Mouse (Mus musculus): Measurements from ENCODE around the gene Actl6b. TPM values are rescaled to one million over a fixed set of nuclear protein-coding genes. Genes with fewer than 3 reads are reported as not detected.

Gene Actl6b
- polyA plus RNA-seq (2012; rRNA removed): 0.08 TPM in 1 of 2 replicates, not detected in the other

DNA sequence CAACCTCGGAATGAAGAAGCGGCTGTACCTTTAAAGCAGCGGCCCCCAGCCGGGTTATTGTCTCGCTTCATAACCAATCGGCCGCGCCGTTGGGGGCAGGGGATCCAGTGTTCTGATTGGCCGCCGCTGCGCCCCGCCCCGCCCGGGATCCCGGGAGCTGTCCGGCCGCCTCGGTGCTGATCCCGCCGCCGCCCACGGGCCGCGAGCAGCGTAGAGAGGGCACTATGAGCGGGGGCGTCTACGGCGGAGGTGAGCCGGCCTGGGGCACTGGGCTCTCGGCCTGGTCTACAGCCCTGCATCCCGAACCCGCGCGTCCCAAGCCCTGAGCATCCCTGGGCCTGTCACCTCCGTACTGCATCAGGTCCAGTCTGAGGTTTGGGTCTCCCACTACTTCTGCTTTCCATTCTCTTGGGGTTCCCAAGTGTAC lies at the start of gene Actl6b:
Actl6b (plus strand) TSS at position 107 of the 427 bp plus-strand sequence.

DNA sequence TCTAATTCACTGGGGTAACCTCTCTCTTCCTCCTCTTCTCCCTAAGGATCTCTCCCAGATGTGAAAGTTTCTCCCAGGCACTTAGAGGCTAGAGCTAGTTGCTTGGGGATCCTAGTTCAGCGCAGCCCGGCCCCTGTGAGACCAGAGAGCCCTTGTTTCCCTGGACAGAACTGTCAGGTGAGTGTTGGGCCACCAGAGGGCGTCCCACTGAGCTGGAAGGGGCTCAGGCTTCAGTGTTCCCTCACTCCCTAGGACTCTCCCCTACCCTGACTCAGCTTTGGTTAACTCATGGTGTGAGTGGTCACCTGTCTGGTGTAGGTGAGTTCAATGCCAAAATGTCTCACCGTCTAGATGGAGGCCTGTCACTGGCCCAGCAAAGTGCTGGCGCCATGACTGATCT lies 34.9 kb upstream of the Actl6b start, which contains the start of gene Gigyf1:
Gigyf1 (plus strand) TSS at position 113 of the 400 bp plus-strand sequence.

DNA sequence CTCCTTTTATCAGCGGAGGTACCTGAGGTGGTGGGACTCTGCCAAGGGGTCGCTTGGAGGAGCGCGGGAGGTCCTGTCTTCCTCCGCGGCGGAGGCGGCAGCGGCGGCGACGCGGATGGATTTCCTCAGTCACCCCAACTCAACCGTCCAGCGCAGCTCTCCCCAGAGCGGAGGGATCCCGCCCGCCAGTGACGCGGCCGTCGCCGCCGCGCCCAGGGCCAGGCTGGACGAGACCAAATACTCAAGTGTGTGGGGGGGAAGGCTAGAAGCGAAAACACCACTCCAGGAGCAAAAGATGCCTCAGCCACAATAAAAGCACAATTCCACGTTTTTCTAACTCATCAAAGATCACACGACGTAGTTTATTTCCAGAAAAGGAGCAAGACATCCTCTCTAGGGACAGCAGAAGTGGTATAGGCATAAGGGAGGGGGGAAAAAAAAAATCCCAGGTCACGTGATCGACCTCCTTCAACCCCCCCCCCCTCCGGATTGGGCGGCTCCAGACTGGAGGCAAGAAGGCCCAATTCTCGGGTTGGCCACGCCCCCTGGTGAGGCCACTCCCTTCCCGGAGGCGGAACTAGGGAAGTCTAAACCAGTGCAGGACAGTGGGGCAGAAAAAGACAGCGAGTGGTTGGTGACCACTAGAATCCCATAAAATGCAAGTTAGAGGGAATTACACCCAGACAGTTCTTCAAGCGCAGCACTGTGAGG lies 20.0 kb upstream of the Actl6b start, which contains the start of the genes Epo and Gnb2:
Epo (minus strand) TSS at position 126 of the 711 bp plus-strand sequence.
Gnb2 (minus strand) TSS at position 394 of the 711 bp plus-strand sequence.

DNA sequence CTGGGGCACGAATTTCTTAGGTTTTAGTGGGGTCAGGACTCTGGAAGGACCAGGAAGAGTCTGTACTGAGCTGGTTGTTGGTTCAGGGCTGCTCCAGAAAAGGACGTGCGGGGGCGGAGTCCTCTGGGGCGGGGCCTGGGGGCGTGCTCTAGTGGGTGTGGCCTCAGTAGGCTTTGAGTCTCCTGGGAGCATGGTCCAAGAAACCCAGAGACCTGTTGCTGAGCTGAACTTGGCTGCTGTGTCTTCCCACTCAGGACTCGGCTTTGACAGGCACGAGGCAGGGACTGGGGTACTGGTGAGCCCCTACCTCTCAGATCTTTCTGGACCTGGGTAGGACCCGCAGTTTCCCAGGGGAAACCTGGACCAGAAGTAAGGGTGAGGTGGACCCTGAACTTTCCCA lies 16.3 kb downstream of the Actl6b start, which contains the start of gene Tfr2:
Tfr2 (plus strand) TSS at position 176 of the 400 bp plus-strand sequence.

DNA sequence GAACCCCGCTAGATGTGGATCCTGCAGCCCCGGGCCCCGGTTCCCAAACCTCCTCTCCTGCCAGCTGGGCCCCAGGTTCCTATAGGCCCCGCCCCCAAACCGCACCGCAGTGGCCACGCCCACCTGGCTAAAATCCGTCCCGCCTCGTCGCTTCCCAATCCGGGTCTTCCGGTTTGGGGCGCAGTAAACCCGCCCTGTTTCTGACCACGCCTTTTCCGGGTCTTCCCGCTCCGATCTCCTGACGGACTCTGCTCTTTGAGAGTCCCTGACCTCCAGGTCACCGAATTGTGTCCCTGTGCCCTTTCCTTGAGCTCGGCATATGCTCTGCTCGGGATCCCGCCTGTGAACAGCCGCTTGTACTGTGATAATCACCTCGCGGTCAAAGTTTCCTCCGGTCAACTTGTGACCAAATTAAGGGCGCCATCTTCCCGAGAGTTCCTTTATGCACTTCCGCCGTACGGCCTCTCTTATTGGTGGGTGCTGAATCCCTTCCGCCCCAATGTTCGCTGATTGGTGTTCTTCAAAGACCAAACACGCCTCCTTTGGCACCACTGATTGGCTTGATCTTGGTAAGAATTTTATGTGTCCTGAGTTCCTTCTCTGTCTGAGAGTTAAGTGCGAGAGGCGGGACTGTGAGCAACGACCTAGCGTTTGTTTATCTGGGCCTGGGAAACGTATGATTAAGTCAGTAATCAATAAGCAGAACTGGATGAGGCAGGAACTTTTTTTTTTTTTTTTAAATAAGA lies 47.5 kb downstream of the Actl6b start, which contains the start of gene Mospd3:
Mospd3 (minus strand) TSS at position 440 of the 746 bp plus-strand sequence.

DNA sequence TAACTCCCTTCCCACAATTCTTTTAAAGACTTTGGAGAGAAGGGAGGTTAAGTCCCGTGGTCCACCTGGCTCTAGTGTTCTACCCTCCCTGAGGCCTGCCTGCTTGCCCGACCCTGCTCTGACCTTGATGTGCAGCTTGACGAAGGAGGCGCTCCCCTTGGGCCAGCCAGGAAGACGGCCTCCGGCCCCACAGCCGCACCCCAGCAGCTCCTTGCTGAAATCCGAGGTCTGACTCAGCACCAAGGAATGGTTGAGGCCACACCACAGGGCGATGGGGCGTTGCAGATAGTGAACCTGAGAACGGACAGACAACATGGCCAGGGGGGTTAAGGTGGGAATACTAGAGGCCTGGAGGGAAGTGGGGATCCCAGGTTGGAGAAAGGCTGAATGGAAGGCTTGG lies 60.2 kb downstream of the Actl6b start, which contains the start of gene Pcolce:
Pcolce (minus strand) TSS at position 235 of the 400 bp plus-strand sequence.

Other genes with a start within 250 kb of the Actl6b start
- 163 and 171 TPM in 2 replicates for gene Srrt, start 245.8 kb upstream of the Actl6b start, polyA plus RNA-seq (2012; rRNA removed)
- gene Trip6, start 239.1 kb upstream of the Actl6b start, polyA plus RNA-seq (2012; rRNA removed): 99.6 and 100.0 TPM in 2 replicates
- 33.8 and 36.0 TPM in 2 replicates for gene Slc12a9, start 219.9 kb upstream of the Actl6b start, polyA plus RNA-seq (2012; rRNA removed)
- gene Ephb4, start 203.4 kb upstream of the Actl6b start, polyA plus RNA-seq (2012; rRNA removed): 77.9 and 78.8 TPM in 2 replicates
- 0.28 and 0.45 TPM in 2 replicates for gene Zan, start 76.5 kb upstream of the Actl6b start, polyA plus RNA-seq (2012; rRNA removed)
- gene Pop7, start 51.0 kb upstream of the Actl6b start, polyA plus RNA-seq (2012; rRNA removed): 50.2 and 64.6 TPM in 2 replicates
- 49.3 and 49.4 TPM in 2 replicates for gene Gigyf1, start 35.0 kb upstream of the Actl6b start, polyA plus RNA-seq (2012; rRNA removed)
- 0.60 TPM in 1 of 2 replicates, not detected in the other for gene Epo, start 20.3 kb upstream of the Actl6b start, polyA plus RNA-seq (2012; rRNA removed)
- gene Gnb2, start 20.0 kb upstream of the Actl6b start, polyA plus RNA-seq (2012; rRNA removed): 1,508 and 1,755 TPM in 2 replicates
- 1.9 TPM in 2 replicates for gene Tfr2, start 16.3 kb downstream of the Actl6b start, polyA plus RNA-seq (2012; rRNA removed)
- 134 and 156 TPM in 2 replicates for gene Mospd3, start 47.5 kb downstream of the Actl6b start, polyA plus RNA-seq (2012; rRNA removed)
- 434 and 514 TPM in 2 replicates for gene Pcolce, start 60.3 kb downstream of the Actl6b start, polyA plus RNA-seq (2012; rRNA removed)
- 0.93 and 0.97 TPM in 2 replicates for gene Fbxo24, start 75.5 kb downstream of the Actl6b start, polyA plus RNA-seq (2012; rRNA removed)
- gene Lrch4, start 75.6 kb downstream of the Actl6b start, polyA plus RNA-seq (2012; rRNA removed): 47.7 and 50.0 TPM in 2 replicates
- 33.5 and 36.4 TPM in 2 replicates for gene Gm20605, start 75.7 kb downstream of the Actl6b start, polyA plus RNA-seq (2012; rRNA removed)
- 94.8 and 112 TPM in 2 replicates for gene Sap25, start 87.8 kb downstream of the Actl6b start, polyA plus RNA-seq (2012; rRNA removed)
- gene Irs3, start 92.2 kb downstream of the Actl6b start, polyA plus RNA-seq (2012; rRNA removed): 7.2 and 7.5 TPM in 2 replicates
- gene Agfg2, start 131.2 kb downstream of the Actl6b start, polyA plus RNA-seq (2012; rRNA removed): 33.2 and 38.9 TPM in 2 replicates
- 10.9 and 13.2 TPM in 2 replicates for gene Nyap1, start 188.1 kb downstream of the Actl6b start, polyA plus RNA-seq (2012; rRNA removed)
- 135 and 151 TPM in 2 replicates for gene Tsc22d4, start 192.2 kb downstream of the Actl6b start, polyA plus RNA-seq (2012; rRNA removed)
- gene Ppp1r35, start 225.3 kb downstream of the Actl6b start, polyA plus RNA-seq (2012; rRNA removed): 70.6 and 89.1 TPM in 2 replicates
- 42.4 and 45.4 TPM in 2 replicates for gene Mepce, start 234.1 kb downstream of the Actl6b start, polyA plus RNA-seq (2012; rRNA removed)
- 1.00 and 1.0 TPM in 2 replicates for gene Zcwpw1, start 234.3 kb downstream of the Actl6b start, polyA plus RNA-seq (2012; rRNA removed)

Measured in ovary, adult 2 months (tissue).